Mouse (Mus musculus) kidney, postnatal 4 days (tissue): ENCODE data around the gene Ncbp3.

Experiments
- DNase-seq, 2 experiments: peaks; one replicate each; pipeline ENCODE4 v3.0.0; 2021; ENCODE audit warnings: mixed read lengths in 2 of 2

Ncbp3 gene

DNA sequence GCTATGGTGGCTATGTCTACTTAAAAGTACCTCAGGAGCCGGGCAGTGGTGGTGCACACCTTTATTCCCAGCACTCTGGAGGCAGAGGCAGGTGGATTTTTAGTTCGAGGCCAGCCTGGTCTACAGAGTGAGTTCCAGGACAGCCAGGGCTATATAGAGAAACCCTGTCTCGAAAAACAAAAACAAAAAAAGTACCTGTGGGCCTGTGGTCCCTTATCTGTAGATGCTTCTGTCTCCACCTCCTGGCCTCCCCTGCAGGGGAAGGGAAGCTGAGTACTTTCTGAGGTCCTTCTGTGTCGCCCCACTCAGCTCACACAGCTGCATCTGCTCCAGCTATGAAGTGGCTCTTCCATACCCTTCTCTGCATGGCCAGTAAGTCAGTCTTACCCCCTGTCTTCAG, 42.7 kb downstream of the Ncbp3 start, which contains the start of gene Itgae:
TSS of gene Itgae (plus strand) at position 301 of the 400 bp plus-strand sequence.
- DNase-seq: no peak

DNA sequence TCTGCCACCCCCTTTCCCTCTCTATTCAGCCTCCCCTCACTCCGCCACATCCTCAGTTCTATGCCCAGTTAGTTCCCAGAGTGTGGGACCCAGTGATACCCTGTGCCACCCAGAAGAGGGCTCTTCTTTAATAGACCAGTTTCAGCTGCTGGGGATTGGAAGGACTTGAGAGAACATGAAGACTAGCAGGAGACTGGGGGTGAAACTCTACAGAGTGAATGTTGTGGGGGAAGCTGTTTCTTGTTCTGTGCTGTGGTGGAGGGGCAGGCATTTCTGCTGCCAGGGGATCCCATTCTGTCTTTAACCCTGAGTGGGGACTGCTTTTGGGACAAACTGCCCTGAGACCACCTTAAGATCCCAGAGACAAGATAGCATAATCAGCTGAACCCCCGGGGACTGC, 43.2 kb downstream of the Ncbp3 start:
- DNase-seq: no peak

DNA sequence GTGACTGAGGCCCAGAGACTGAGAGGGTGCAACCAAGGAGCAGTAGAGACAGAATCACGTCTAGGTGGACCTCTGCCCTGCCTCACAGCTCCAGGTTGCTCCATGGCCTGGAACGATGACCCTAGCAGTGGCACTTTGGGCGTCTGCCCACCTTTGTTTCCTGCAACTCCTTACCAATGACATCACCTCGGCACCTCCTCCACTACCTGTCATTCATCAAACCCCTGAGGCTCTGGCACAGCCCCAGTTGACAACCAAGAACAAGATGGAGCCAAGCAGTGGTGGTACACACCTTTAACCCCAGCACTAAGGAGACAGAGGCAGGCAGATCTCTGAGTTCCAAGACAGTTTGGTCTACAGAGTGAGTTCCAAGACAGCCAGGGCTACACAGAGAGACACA, 44.5 kb downstream of the Ncbp3 start:
- no peak for DNase-seq

DNA sequence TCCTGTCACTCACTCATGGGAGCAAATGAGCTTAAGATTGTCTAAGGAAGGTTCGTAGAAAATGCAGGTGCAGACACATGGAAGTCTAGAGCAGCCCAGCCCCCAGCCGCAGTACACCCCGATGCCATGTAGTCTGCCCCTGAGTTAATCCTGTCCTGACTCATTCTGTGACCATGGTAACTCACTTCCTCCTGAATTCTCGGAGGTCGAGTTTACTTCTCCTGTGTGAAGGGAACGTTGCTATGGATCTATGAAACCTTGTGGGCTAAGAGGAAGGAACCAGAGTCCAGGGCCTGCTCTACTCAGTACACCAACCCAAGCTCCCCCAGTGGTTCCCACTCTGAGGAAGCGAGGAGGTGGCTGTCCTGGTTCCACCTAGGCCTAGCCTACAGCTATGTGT, 45.3 kb downstream of the Ncbp3 start:
- no peak for DNase-seq

DNA sequence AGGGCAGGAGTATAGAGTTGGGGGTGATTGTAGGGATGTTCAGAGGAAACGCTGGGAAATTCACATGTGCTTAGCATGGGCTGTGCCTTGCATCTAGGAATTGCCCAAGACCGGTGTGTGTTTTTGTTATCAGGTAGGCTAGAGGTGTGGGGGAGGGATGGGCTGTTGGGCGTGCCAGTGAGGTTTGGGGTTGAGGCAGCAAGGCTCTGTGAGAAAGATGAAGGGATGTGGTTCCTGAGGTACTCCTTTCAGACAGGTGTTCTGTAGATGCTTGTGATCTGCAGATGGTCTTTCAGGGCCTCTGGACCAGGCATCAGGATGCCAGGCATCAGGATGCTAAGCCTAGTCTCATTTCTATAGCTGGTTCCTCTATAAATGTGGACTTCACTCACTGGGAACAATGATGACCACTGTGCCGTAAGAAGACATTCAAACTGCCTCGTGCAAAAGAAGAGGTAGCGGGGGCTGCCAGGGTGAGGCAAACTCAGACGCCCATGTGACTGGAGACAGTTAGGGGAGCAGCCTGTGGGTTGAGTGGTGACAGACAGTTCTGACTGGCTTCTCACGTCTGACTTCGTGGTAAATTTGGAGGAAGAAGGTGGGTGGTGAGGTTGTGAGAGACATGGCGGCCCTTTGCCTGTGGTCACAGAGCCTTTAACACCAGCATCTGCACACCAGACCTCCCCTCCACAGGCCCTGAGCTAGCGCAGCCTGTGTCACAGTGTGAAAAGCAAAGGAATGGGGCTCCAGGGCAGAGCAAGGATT, 46.8 kb downstream of the Ncbp3 start:
- no peak for DNase-seq

DNA sequence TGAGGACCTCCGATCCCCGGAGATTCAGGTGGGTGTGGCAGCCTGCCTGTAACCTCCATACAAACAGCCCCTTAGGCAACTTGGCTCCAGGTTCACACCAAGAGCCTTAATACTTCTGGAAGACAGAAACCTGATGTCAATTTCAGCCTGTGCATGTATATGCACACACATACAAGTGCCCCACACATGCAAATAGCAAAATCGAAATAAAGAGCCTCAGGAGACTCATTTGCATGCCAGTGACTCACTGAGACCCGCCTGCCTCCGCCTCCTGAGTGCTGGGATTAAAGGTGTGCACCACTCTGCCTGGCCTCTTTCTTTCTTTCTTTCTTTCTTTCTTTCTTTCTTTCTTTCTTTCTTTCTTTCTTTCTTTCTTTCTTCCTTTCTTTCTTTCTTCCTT, 51.3 kb downstream of the Ncbp3 start:
- DNase-seq: no peak

DNA sequence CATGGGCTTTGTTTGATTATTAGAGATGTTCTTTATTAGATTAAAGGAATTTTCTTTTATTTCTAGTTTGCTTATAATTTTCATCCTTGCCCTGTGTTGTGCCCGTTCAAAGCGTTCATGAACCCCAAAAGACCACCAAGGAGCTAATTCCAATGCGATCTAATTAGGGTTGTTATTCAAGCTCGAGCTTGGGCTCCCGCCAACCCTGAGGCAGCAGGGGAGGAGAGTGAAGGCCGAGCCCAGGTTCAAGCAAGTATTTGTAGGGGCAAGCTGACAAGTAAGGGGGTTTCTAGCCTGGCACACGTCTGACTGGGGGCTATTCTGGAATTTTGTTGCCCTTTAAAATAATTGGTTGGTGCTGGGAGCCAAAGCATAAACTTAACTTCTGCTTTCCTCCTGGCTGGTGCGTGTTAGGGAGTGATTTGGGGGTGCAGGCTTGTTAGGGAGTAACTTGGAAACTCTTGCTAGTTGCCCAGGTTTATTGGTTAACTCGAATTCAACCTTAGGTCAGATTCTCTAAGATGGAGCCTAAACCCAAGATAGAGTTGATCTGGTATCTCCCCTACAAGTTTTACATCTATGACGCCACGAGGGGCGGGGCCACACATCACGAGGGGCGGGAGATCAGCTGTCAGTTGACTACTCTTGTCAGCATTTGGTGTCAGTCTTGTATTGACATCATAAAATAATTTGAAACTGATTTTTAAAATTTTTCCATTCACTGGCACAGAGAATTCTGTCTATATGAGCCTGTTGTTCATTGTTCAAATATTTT, 52.6 kb downstream of the Ncbp3 start:
- no peak for DNase-seq

DNA sequence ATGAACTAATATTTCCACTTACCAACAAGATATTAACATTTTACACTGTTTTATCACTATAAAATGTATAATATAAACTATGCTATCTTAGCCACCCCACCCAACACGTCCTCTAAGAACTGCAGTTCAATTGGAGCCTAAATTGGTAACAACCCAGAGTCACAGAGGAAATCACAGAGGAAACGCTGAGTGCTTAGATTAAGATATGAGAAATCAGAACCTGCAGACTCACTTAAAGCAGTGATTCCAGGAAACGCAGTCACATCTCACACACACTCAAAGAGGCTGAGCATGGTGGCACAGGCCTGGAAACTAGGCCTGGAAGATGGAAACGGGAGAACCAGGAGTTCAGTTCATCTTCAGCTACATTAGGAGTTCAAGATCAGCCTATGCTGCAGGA, 53.7 kb downstream of the Ncbp3 start:
- no peak for DNase-seq

DNA sequence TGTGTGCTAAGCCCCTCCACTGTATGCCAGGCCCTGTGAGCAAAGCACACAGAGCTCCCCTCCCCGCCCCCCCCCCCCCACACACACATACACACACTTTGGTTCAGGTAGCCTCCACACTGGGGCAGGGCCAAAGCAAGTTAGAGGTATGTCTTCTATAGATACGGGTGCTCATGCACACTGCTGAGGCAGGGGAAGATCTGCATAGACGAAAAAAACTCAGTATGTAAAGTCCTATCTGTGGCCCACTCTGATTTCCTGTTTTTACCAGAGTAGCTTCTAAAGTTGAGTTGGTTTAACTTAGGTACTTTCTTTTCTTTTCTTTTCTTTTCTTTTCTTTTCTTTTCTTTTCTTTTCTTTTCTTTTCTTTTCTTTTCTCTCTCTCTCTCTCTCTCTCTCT, 57.7 kb downstream of the Ncbp3 start:
- DNase-seq: no peak

DNA sequence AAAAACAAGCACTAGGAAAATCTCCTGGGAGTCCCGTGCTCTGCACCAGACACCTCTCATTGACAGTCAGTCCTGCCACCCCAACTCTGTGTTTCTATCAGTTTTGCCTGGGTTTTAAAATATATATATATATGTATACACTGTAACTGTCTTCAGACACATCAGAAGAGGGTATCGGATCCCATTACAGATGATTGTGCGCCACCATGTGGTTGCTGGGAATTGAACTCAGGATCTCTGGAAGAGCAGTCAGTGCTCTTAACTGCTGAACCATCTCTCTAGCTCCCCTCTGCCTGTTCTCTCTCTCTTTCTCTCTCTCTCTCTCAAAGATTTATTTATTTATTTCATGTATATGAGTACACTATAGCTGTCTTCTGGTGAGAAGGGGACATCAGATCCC, 59.8 kb downstream of the Ncbp3 start:
- DNase-seq: peak; percentile 50 to 71

DNA sequence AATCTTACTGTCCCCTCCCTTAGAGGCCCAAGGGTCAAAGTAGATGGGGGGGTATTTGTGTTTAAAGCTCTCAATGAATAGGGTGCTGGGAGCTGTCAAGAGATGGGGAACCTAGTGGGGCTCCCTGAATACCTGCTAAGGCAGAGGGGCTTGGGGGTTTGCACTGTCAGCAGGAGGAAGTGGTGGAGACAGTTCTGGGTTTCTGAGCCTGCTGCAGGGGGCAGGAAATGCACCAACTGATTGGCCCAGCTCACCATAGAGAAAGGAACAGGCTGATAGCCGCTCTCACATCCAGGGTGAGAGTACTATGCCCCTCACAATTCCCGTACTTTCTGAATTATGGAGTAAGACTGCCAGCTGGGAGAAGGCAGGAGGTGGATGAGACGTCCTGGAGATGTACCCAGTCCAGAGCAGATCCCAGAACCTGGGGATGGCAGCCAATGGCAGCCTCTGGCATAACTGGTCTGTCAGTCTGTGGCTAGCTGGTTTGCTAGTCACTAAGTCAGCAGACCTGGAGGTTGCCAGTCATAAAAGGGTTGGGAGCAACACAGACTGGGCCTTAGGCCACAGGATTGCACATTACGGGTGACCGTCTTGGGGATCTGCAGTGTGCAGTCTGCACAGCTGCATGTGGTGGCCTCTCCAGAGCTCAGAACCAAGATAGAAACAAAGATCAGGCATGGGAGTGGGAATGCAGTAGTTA, 60.8 kb downstream of the Ncbp3 start:
- DNase-seq: no peak

DNA sequence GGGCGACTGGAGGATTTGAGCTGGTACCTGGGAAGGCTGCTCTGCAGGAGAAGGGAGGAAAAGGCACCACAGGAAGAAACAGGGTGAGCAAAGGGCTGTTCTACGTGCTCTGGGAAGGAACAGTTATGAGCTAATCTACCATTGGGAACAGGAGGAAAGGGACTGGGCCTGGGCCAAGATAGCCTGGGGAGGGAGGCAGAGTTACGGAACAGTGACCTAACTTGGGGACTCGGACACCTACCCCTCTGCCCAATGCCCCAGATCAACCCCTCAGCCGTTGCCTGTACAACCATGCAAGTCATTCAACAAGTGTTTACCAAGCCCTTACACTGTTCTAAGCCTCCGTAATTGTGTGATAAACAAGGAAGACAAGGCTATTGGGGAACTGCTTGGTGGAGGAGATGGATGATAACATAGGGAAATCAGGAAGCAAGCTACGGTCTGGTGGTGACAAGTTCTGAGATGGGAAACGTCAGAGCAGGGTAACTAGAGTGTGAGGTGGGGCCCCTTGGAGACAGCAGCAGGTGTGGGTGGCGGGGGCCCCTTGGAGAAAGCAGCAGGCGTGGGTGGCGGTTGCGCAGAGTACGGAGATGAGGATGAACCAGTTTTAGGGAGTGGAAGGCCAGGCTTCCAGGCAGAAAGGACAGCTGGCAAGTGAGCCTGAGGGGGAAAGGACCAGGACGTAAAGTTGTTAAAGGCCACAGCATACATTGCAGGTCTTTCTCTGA, 61.5 kb downstream of the Ncbp3 start:
- DNase-seq: no peak

DNA sequence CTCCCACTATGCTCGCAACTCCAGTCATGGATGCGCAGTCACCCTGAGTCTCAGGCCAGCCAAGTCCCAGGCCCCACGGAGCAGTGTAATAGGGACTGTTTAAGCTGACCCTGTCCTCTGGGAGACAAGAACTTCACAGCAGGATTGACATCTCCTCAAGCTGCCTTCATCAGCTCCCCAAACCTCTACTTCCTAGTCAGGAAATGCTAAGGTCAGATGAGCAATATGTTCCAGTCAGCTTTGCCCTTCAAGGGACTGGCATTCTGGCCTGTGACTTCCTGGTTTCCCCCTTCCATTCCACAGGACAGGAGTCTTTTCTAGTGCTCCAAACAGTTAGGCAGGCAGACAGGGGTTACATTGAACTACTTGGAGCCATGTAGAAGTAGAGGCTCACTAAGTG, 62.4 kb downstream of the Ncbp3 start:
- no peak for DNase-seq

DNA sequence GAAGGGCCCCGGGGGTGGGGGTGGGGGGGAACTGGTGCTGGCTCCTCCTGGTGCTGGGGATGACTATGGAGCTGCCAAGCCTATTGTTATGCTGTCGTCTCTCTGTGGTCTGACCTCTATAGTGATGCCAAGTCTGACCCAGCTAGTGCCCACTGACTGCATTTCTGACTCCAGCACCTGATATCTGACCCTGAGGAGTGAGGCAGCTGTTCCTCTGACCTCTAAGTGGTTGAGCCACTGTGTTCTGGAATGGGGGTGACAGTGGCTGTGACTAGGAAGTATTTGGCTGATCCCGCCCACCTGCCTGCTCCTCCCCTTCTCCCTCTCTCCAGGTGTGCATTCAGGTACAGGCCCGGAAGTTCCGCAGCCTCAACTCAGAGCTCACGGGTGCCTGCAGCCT, 63.8 kb downstream of the Ncbp3 start:
- DNase-seq: no peak

DNA sequence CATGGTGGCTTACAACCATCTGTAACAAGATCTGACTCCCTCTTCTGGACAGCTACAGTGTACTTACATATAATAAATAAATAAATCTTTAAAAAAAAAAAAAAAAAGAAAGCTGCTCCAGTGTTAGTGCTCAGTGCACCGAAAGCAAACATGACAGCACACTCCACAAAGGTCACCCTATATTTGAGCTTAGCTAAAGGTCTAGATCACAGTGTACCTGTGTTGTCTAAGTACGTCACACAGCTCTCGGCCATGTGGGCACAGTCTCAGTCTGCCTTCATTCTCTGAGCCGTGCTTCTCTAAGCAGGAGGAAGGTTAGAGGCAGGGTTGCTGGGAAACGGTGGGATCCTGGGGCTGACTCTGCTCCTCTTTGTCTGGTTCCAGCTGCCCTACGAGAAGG, 78.9 kb downstream of the Ncbp3 start:
- DNase-seq: no peak

DNA sequence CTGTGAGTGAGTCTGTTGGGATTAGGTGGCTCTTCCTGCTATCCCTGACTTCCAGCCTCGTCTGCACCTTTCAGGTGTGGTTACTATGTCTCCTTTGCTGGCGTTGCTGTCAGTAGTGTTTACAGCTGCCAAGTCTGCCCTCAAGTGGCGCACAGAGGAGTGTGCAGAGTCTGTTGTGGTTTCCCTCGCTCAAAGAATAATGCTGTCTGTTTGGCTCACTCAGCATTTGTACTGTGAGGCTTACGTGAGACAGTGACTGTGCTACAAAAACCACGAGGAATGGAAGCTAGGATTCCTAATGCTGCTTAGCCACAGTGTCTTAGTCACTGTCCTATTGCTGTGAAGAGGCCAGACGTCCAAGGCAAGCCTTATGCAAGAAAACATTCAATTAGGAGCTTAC, 83.4 kb downstream of the Ncbp3 start:
- peak; percentile 9 to 27 for DNase-seq

DNA sequence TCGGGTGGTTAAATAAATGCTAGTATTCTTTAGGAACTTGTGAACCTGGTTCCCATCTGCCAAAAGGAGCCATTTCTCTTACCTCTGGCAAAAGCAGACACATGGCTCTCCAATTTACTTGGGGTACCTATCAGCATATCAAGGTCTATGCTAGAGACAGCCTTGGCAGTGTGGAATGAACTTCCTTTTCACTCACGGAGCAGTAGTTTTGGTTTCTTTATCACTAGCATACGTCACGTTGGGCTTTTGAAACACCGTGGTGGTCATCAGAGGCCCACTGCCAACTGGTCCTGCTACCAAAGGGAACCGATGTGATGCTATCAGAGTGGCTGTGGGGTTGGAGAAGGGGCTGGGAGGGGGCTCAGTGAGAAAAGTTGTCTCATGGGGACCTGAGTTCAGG, 85.4 kb downstream of the Ncbp3 start:
- DNase-seq: no peak

DNA sequence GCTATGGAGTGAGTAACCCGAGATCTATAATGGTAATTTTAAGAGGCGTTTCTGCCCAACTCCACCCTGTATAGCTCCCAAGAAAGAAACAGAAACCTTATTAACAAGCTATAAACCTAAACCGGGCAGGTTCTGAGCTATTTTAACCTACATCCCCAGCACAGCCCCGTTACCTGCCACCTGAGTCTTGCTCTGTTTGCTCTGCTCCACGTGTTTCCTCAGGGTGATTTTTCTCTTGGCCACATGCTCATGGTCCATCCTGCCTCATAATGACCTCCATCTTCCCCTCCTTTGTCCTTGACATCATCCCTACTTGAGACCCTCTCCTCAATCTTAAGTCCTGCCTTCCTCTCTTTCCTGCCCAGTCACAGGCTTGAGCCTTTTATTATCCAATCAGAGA, 86.6 kb downstream of the Ncbp3 start:
- DNase-seq: no peak

DNA sequence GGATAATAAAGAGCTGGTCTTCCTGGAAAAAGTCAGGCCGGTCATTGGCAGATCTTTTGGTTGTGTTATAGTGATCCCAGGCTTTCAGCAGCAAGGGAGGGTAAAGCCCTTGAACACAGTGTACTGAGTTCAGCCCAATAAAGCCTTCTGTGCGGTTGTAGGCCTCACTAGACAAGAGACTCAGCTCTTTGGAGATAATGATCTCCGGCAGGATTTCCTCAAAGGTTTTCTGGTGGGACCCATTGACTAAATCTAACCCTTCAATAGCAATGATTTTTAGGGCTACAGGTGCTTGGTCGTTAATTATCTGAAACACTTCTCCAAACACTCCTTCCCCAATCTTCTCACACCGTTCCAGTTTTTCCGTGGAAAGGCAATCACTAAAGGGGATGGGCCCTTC, 89.0 kb downstream of the Ncbp3 start:
- no peak for DNase-seq

DNA sequence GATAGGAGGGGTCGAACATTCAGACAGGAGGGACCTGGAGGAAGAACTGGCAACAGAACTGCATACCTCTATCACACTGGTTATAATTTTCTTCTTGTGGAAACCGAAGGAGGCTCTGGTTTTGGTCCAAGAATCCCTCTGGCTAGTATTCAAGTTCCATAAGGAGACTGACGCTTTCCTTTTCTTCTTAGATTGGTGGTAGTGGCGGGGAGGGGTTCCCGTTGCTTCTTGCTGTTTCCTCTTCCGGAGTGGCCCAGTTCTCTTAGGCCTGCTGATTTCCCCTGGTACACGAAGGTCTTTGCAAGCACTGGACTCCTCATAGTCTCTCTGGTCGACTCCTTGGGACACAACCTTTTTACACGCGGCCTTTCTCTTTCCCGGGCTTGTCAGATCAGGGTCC, 89.5 kb downstream of the Ncbp3 start:
- peak in 1 of 2 experiments; percentile 38 for DNase-seq

DNA sequence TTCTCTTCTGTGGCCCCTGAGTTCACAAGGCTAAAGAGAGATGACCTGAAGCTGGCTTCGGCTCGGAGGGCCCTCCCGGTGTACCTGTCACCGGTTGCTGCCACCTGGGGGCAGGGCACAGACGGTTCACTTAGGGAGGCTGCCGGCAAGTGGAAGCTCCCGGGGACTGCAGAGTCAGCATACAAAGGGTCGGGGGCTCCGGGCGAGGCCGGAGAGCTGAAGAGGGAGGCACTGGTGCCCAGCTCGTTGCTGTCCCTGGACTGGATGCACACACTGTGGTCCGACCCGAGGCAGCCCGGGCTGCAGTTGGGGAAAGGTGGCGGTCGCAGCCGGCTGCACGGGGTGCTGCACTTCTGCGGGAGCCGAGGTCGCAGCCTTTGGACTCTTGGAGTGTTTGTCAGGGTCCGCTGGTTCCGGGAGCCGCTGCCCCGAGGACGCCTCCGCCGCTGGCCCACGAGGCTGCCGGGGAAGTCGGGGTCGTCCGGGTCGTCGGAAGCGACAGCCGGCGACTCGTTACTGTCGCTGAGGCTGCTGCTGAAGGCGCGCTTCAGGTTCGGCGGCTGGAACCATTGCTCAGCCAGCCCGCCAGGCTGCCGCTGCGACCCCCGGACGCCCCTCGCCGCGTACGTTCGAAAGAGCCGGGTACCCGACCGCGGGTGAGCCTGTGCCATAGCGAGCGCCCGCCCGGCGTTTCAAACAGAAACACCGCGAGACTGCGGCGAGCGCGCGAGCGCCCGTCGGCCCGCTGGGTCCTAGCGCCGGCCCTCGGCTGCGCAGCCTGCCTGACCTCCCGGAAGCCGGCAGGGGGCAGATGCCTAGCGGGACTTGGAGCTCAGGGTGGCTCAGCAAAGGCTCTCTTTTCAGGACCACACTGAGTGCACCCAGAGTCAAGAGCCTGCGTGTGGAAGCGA, 90.3 kb downstream of the Ncbp3 start, which contains the start of gene Haspin:
TSS of gene Haspin (minus strand) at position 704 of the 911 bp plus-strand sequence.
- peak; percentile 96 for DNase-seq
